Mouse (Mus musculus) testis, postnatal 14 days (tissue): ENCODE measurements around the gene Cdc42bpa.

ENCODE experiments used
- DNase-seq: peaks from one replicate; pipeline ENCODE4 v3.0.0; 2021; ENCODE audit warnings: low spot score

The Cdc42bpa gene

DNA sequence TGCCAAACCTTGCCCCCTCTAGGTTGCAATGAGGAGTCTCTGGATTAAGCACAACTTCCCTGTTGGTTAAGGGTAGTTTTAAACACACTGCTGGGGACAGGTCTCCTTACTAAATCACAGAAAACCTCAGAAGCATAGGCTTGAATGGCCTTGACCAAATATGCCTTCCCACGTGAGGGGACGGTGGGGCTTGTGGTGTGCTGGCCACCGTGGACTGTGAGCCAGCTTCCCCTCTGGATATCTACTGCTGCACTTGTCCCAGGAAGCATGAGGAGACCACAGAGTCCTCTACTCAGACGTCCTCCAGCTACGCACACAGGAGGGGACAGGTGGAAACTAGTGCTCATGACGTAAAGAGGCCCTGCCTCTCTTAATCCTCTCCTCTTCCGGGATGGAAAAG, 202.7 kb downstream of the Cdc42bpa start:
- DNase-seq, result no peak

DNA sequence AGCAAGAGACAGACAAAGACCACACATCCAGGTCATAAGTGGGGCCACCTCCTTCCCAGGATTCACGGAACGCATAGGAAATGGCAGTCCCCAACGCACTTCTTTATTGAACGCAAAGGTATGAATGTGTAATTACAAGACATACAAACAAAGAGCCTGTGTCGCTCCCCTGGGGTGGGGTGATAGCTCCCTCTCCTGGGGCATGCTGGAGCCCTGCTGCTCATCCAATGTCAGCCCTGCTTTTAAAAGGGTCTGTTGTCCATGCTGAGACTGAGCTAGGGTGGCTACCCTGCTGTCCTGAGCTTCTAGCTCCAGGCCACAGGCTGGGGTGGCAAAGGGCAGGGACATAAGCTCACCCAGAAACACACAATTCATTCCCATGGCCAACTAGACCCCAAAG, 206.3 kb downstream of the Cdc42bpa start:
- DNase-seq, result no peak

DNA sequence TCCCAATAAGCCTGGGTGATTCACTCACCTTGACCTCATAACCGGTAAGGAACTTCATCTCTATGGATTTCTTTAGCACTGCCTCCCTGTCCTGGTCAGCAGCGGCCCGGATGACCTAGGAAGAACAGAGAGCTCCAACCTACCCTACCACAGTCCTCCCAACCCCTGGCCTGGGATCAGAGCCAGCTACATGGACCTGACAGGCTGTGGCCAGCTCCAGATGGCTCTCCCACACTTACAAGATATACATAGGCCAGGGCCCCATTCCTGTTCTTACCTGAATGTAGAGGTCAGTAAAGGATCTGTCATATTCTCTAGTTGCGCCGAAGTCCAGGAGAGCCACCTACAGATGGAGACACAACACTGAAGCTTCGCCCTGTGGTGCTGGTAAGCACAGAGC, 208.0 kb downstream of the Cdc42bpa start:
- no peak for DNase-seq

DNA sequence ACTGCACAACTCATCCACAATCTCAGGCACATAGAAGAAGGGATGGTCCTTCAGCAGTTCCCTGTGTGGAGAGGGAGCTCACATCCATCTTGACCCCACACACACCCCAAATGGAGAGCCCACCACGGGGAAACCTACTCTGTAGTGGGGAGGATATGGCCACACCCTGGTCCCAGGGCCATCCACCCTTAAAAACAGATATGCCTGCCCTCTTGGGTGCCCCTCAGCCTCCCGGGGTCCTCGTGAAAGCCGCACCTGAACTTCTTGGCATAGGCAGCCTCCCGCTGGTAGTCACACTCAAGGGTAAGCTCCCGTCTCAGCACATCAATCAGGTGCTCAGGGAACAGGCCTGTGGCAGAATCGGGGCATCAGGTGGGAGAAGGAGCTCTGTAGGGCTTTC, 208.9 kb downstream of the Cdc42bpa start:
- no peak for DNase-seq

DNA sequence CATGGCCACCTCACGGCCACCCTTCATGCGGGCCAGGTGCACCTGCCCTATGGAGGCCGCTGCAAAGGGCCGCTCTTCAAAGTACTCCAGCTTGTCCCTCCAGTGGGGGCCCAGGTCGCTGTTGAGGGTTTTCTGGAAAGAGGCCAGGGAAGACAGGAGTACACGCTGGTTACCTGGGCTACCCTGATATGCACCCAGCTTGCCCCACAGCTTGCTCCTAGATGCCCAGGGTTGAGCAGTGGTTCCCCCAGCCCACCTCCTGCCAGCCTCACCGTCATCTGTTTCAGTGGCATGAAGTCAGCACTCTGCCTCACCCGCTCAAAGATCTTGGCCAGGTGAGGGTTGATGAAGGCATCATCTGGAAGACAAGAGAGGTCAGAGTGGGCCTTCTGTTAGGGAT, 209.8 kb downstream of the Cdc42bpa start:
- DNase-seq, result no peak

DNA sequence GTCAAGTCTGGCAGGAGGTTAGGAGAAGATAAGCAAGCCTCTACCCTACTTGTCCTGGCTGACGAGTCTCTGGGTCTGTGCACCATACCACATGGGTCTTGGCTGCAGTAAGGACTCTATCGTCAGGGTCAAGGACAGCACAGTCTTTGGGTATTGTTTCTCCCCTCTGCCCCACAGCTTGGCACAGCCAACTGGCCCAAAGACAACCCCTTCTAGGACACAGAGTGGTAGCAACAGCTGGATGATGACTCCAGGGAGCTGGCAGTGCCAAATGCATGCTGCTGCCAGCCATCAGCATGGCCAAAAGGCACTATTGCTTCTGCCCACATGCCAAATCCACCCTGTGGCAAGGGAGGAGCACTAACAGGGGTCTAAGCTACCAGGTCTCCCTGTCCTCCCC, 211.6 kb downstream of the Cdc42bpa start:
- DNase-seq, result no peak

DNA sequence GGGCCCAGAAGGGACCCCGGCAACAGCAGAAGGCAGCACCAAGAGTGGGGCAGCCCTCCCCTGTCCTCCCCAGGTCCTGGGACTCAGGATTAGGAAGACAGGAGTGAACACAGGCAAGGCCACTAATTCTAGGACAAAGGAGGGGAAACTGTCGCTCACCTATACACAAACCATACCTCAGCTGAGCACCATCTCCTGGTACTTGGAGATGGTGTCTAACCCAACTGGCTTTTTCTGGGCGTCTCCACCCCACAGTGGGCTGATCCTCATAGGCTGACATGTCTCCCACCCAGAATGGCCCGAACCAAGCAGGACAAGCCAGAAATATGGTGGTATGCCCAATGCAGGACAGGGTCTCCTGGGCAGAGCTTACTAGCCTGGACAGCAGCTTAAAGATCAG, 212.3 kb downstream of the Cdc42bpa start:
- DNase-seq, result no peak

DNA sequence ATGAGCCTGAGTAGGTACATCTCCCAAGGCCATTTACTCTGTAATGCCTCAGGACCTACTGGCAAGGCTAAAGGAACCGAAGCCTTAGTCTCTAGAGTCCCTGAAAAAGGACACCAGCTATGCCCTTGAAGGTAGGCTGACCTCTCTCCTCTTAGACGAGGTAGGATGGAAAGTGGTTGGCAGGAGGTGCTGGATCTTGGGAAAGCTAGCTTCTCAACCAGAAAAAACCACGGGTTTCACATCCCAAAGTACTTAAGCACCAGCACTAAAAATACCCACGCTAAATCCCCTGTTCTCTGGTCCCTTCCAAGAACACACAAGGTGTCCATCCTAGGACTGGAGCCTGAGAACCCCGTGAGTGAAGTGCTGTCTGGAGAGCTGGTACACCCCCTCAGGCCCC, 212.7 kb downstream of the Cdc42bpa start:
- no peak for DNase-seq

DNA sequence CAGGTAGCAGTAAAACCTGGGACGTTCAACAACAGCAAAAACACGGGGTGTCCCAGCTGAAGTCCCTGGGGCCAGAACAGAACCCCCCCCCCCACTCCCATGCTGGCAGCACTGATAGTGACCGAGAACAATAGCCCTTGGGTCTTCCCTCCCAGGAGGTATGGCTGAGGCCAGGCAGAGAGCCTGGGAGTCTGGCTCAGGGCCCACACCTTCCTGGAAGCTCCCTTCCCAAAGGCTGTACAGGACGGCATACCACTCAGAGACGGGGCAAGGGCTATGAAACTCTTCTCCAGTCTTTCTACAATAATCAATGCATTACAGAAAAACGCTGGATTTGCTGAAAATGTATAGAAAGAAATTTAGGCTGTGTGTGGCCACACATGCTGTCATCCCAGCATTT, 214.4 kb downstream of the Cdc42bpa start:
- no peak for DNase-seq

DNA sequence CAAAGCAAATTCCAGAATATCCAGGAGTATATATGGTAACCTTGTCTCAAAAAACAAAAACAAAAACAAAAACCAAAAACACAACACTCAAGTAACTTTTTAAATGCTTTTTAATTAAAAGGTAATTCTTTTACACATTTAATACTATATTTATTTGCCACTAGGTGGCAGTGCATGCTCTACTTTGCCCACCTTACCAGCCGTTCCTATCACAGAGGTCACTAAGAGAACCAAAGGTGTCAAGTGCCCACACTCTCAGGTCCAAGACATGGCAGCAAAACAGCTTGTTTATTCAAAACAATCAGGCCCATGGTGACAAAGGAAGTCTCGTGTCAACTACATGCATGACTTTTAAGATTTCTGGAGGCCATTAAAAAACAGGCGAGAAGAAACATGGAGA, 214.9 kb downstream of the Cdc42bpa start:
- no peak for DNase-seq

DNA sequence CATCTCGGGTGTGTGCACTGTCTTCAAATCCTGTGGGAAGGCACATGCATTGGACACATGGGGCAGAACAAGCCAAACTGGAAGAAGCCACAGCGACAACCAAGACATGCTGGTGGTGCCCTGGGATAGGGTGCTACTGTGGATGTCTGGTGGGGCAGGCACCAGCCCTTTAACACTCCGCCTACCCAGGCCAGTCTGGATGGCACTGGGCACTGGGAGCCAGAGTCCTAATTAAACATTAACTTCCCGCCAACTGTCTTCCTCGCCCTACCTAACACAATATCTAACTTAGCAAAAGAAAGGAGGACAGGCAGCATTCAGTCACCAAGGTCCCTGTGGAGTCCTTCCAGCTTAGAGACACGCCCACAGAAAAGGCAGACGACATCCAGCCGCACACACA, 215.4 kb downstream of the Cdc42bpa start:
- DNase-seq, result no peak

DNA sequence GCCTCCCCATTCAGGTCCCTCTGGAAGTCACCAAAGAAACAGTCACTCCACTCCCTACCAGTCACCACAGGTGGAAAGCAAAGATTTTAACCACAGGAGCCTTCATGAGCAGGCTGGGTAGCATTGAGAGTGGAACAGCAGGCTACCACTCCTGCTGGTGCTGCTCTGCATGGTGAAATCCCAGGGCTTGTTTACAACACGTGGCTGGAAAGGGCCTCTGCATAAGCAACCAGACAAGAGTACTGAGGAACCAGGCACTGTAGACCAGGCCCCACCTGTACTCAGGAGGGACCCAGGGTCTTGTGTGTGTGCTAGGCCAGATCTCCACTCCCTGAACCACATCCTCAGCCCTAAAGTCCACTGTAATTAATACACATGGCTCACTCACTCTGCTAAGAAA, 216.5 kb downstream of the Cdc42bpa start:
- no peak for DNase-seq

DNA sequence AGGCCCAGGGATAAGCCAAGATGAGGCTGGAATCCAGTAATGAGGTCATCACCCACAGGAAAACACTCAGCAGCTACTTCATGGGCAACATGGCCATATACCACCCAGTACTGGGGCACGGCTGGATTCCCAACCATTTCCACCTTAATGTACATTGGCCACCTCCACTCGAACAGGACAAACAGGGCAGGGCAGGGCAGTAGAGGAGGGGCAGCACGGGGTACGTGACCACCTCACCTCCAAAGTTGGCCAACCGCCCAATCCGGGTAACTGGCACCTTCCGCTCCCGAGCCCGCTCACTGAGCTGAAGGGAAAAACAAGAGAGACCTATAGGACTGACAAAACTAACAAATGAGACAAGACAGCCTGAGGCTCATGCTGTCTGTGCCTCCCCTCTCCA, 218.1 kb downstream of the Cdc42bpa start:
- DNase-seq, result no peak

DNA sequence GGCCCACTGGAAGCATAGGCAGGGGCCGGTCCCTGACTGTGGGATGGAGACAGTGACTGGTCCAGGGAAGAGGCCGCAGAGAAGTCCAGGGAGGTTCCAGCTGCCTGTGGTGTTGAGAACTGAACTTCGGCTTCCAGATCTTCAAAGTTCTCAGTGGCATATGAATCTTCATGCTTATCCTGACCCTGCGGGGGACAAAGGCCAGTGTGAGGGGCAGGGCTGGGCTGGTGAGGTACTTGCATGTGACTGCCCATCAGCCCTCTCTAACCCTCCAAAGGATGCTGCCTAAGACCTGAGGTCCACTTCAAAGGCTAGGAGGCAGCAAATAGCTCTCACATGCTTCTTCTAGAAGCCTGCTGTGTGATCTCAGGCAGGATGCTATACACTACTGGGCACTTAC, 218.8 kb downstream of the Cdc42bpa start:
- no peak for DNase-seq

DNA sequence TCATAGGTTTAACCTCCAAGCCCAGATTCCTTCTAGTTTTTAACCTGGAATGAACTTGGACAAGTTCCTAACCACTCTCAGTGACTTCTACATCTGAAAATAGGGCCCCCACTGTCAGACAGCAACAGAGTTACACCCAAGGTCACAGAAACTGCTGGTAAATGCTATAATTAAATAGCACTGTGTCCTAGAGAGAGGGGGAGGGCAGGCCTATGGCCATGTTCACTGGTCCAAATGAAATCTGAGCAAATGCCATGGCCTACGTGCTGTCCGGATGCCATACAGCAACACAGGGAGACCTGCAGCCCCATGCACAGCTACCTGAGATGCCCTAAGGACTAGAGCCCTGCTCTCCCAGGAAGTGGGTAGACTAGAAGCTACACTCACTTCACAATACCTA, 219.6 kb downstream of the Cdc42bpa start:
- no peak for DNase-seq

DNA sequence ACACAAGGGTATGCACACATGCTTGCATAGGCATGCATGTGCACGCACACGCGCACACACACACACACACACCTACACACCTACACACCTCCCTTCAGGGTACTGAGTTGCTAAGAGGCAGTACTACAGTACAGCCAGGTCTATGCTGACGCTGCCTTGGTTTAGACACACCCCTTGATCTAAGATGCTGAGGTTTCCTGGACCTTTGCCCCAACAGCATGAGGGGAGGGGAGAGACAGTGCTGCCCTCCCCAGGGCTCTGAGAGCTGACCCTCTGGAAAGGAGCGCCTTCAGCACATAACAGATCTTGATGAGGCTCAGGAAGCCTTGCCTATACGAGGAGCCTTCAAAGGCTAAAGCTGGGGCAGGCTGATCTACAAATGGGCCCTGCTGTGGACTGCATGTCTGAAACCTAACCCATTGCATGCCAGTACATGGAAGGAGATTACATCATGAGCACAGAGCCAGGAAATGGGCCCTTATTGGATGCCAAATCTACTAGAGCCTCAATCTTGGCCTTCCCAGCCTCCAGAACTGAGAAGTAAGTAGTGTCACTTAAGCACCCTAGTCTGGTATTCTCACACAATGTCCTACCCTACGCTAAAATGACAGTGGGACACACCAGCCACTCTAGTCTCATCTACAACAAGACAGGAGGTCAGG, 221.2 kb downstream of the Cdc42bpa start:
- DNase-seq, result no peak

DNA sequence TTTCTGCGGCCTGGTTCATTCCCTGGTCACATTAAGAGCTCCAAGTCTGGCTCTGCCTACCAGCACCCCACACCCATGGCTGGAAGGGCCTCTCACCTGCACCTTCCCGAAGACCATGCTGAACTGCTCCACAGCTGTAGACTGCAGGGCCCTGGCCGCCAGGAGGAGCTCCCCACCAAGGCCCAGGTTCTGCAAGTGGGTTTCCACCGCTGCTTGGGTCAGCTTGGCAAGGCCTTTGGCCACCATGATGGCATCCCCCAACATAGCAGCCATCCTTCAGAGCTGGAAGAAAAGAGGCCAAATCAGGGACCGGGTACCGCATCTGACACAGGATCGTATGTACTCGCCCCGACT, 221.7 kb downstream of the Cdc42bpa start:
- no peak for DNase-seq

DNA sequence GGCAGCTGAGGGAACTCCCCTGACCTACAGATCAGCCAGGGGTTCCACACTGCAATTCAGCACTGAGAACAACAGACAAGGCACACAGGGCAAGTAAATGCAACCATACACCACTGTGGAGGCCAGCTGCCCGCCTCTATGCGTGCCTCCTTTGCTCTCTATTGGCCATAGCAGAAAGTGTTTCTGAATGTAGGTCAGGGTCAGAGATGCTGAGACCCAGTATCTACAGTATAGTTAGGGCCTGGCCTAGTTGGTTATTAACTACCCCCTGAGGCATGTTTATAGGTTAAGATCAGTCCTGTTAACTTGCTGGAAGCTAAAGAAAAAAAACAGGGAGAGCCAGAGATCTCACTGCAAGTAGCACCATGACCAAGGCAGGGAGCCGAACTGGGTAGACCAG, 222.5 kb downstream of the Cdc42bpa start:
- DNase-seq, result no peak

DNA sequence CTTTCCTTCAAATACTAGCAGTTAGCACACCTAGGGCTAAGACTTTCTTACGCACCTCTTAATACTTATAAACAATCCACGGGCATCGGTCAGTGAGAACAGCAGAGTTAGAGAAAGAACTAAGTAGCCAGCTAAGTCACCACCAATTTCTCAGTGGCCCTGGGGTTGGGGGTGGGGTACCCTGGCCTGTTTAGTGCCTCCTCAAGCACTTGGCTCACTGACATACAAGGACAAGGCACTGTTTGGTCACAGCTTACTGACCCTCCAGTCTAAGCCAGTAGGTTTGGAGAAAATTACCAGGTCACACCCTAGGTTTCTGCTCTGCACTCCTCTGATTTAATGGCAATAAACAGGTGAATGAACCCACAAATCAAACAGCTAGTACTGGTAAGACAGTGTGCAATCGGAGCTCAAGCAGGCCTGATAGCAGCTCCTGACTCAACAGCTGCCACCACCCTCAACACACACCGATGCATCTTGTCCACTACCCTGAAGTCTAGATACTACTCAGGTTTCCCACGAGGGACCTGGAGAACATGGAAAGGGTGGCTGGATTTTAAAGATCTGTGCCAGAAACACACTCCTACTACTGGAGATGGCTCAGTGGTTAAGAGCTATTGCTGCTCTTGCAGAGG, 223.4 kb downstream of the Cdc42bpa start:
- no peak for DNase-seq

DNA sequence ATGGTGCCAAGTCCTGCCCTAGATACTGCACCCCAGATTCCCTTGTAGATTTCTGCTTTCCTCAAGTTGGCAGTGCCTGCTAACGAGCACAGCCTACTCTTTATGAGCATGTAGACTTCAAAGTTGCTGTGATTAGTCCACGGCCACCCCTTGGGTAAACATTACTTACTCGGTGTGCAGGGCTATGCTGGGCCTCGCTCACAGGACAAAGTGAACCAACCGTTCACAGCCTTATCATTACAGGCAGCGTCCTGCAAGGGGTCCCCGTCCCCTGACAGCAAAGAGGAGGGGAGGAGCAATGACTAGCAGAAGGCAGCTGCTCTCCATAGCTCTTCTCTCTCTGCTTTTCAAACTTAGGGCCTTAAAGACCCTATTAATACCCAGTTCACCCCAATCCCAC, 224.5 kb downstream of the Cdc42bpa start:
- DNase-seq, result no peak

DNA sequence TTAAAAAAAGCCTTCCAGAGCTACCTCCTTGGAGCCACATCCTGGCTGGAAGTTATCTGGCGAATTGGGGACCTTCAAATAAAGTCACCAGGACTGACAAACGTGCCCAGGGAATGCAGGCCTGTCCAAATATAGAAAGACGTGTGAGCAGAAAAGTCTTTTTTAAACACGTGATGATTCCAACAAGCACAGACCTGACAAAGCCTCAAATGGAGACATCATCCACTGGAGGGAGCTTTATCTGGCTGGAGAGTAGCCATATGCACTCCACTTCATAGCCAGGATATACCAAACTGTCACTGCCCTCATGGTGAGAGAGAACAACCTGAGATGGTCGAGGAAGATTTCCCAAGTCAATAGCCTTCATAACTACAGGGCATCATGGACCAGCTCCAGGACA, 225.6 kb downstream of the Cdc42bpa start:
- DNase-seq, result no peak

DNA sequence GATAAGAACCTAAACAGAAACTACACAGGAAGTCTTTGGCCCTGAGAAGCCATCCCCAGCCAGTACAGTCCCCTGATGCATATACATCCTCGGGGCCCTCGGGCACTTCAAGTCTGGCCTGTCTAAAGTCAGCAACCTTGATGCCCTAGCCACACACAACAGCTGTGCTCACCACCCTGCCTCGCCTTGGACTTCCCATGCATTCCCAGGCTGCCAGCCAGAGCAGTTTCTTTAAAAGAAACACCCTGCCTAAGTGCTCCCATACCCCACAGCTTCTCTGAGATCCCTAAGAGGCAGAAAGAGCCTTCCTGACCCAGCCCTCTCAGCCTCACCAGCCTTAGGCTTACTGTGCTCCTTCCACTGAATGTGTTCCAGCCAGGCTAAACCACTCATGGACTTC, 226.1 kb downstream of the Cdc42bpa start:
- no peak for DNase-seq

DNA sequence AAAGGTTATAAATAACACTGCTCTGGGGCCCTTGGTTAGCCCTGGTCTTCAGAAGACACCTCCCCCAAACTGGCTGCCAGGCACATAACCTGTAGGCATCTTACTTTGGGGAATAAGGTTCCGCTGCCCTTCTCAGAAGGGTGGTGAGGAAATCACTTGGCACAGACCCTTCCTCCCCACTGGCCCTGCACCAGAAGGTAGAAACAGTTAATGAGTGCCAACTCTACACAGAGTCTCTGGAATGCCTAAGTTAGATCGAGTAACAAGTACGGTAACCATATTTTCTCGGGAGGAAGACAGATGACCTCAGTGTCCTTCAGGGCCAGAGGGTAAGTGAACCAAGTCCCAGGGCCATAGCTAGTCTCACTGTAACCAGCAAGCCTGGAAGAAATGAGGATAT, 228.7 kb downstream of the Cdc42bpa start:
- DNase-seq, result no peak

DNA sequence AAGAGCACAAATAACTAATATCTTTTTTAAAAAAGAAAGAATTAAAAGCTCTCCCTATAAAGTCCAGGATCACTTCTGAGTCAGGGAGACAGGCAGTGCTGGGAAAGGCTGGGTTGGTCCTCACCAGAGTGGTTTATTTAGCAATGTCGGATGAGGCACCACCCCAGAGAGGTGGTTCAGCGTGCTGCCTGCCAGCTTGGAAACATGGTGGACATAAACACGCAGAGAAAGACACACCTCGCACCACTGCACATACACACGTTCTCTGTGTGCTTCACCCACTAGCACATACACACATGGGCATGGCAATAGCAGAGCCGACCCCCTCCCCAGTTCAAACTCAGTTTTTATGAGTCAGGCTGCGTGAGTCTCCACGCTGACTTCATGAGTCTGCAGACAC, 230.8 kb downstream of the Cdc42bpa start:
- DNase-seq, result no peak
